Mouse (Mus musculus): ENCODE measurements around the gene Dnajc30.

DNA sequence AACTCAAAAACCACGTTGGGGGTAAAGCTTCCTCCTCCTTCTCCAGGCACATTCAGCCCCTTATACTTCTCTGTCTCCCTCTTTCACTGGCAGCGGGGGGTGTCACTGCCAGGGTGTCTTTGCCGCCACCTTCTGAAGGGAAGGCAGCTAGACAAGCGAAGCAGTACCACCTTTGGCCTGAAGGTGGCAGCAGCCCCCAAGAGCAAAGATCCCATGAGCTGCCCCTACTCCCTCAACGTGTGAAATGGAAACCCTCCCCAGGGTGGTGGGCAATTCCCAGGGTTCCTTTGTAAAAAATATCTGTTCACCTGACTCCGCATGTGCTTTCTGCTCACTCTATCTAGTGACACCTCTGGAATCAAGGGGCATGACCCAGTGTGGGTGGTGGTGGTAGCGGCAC is 48.5 kb upstream of the Dnajc30 start:
- TF ChIP-seq TAL1 (IDR thresholded peaks at IDR 0.05; ENCODE audit: low read length) = no peak
- TF ChIP-seq GATA1 (IDR thresholded peaks at IDR 0.05; ENCODE audit: low read length) = no peak

All from erythroblast, embryonic 14.5 days (primary cell).